Mouse (Mus musculus): ENCODE results near the gene Chn2.

GRCm38 (mm10) chr6:54126993-54127697 is 87.8 kb downstream of the Chn2 start:
- no peak for TF ChIP-seq CTCF (IDR thresholded peaks at IDR 0.05; ENCODE audit: low read depth, low read length)
- no peak for TF ChIP-seq POLR2A (IDR thresholded peaks at IDR 0.05; ENCODE audit: insufficient read depth, low read length)
